Mouse (Mus musculus): ENCODE measurements around the gene 6030408B16Rik.
A peak's percentile ranks its signal among the peaks of the same experiment; 100 is the strongest.

DNA sequence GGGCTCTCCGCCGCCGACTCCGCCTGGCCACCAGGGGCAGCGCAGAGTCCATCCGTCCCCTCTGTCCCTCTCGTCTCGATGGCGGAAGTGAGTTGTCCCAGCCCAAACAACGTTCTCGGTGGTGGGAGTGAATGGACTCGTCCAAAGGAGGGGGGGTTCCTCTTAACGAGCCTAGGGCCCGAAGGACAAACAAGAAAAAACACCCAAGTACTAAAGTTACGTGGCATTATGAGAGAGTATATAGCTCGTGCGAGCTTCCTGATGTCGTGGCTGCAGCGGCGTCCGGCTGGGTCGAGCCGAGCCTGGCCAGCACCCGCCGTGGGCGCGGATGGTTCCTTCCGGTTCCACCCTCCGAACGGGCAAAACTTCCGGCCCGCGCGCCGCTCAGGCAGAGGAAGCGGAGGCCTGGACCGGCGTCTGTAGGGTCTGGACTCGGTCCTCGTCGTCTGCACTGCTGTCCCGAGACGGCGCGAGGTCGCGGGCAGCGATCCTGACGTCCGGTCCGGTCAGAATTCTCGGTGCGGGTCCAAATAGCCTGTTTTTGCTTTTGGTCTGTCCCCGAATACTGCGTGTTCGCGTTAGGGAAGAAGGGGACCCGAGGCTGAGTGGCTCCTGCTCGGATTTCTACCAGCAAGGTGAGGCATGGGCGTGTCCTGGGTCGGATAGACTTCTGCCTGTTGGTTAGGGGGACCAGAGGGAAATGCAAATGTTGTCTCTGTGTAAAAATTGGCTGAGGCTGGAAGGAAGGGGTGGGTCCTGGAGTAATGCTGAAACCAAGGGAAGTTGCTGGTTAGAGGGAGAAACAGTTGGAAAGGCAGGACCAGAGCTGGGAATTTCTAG lies 8.9 kb upstream of the 6030408B16Rik start, which contains the start of gene Atg101:
- TF ChIP-seq CTCF (conservative IDR thresholded peaks at IDR 0.05; ENCODE audit: low read length) (peak; percentile 64), POU5F1 (IDR thresholded peaks at IDR 0.05; ENCODE audit: borderline replicate concordance, low read length) (no peak), NANOG (IDR thresholded peaks at IDR 0.05; ENCODE audit: borderline replicate concordance, low read length) (no peak)

All from E14TG2a.4 (cell line).